Mouse (Mus musculus) embryonic fibroblast, embryonic 13.5 days (primary cell): ENCODE results near the gene Idi1.
"Not testable (repeated sequence)": the region's sequence is repeated elsewhere in the genome, so short reads cannot be mapped to it uniquely, and the experiment has no call there.

ENCODE experiments used
- CTCF ChIP-seq: IDR thresholded peaks from 2 replicates; pipeline ENCODE4 v1.5.1; 2011; ENCODE audit warnings: mild to moderate bottlenecking, control low read depth, low read length, moderate library complexity, borderline replicate concordance; ENCODE audit not compliant: insufficient read depth
- POLR2A ChIP-seq: IDR thresholded peaks from 2 replicates; pipeline ENCODE4 v1.6.1; 2011; ENCODE audit warnings: low read depth, mild to moderate bottlenecking, control low read depth, low read length, moderate library complexity

DNA sequence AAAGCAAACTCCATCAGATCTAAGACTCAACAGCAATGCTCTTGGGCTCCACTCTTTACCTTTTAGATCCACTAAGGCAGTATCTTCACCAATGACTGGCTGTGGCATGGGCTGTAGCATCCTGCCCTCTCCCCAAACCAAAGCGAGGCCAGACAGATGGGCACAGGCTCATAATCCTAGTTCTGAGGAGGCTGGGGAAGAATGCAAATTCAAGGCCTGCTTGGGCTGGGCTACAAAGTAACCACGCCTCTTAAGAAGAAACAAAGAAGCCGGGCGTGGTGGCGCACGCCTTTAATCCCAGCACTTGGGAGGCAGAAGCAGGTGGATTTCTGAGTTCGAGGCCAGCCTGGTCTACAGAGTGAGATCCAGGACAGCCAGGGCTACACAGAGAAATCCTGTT lies 43.5 kb upstream of the Idi1 start:
- not testable (repeated sequence) for TF ChIP-seq CTCF, POLR2A
